Mouse (Mus musculus) gastrocnemius, postnatal 10 days (tissue): ENCODE data around the gene Cpn1. TPM values are rescaled to one million over a fixed set of nuclear protein-coding genes. Genes with fewer than 3 reads are reported as not detected.

Experiments used
- DNase-seq: peaks from one replicate; pipeline ENCODE4 v3.0.0; 2021; ENCODE audit warnings: mixed read lengths
- long read RNA-seq, 2 experiments: library from polyadenylated mRNA; stranded (forward); transcript quantifications; one replicate each; pipeline ENCODE4 v2.0.0; 2021
- total RNA-seq, 2 experiments: library from RNA; stranded (reverse); gene quantifications; 2 replicates each; pipeline ENCODE4 v1.2.3; 2021

Cpn1 gene
- not detected for total RNA-seq
- long read RNA-seq, experiment 1: 0 reads
- long read RNA-seq, experiment 2: 0 reads

DNA sequence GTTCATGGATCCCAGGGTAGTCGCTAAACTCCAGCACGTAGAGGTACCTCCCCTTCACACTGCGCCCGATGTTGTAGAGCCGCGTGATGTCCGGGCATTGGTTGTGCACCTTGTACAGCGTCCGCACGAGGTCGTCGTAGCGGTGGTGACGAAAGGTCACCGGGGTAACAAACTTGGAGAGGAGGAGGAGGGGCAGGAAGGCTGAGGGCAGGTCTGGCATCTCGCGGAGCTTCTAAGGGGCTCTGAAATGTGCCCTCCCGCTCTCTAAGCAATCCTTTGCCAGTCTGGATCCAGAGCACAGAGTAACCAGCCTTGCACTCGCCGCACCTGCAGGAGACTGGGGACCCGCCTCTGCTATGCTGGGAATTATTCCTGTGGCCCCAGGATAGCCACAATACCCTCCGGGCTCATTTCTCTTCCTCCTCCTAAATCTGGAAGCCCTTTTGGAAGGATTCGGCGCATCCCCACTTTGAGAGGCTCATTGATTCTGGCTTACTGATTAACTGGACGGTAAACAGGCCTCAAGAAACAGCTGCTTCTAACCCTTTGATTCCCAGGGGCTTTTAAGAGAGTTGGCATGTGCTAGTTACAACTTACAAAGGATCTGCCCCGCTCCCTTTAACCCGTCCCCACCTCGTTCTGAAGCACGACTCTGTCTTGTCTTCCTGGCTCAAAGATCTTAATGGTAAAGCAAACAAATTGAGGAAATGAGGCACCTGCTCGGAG is at the start of gene Cpn1:
TSS of gene Cpn1 (minus strand) at position 488 of the 726 bp plus-strand sequence.
- DNase-seq: no peak

DNA sequence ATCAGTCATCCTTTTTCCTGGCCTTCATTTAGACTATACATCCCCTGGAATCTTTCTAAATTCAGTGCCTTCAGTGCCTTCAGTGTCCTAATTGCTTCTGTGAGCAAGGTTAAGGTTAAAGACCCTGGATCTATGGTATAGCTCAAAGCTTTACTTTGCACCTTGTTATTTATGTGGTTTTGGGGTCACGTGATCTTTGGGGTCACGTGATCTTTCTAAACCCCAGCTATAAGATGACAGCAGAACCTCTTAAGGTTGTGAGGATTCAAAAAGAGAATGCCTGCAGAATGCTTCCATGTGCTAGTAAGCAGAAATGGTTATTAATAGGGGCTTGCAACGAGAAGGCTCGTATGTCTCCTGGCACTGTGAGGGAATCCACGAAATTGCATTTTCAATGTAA is 47.0 kb upstream of the Cpn1 start:
- DNase-seq: no peak

DNA sequence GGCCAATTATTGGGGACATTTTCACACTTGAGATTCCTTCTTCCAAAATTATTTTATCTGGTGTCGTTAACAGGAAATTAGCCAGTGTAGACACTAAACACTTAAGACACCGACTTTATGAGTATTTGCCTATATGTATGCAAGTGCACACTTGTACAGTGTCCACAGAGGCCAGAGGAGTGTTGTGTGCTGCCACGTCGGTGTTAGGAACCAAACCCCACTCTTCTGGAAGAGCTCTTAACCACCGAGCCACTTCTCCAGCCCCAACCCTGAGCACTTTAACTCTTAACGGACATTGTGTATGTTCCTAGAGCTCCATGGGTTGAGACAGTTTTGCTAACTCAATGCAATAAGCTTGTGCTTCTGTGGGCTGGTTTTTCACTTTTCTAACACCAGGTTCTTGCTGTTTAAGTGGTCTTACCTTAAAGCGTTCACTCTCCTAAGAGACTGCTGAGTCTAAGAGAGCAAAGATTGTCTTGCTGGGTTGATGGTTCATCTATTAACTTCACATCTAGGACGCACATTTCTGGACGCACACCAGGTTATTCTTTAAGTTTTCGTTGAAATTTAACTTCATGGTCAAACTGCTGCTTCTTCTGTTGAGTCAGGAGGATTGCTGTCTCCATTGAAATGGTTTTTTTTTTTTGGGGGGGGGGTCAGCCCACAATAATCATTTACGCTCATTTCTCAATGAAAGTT is 45.8 kb upstream of the Cpn1 start:
- DNase-seq: no peak

DNA sequence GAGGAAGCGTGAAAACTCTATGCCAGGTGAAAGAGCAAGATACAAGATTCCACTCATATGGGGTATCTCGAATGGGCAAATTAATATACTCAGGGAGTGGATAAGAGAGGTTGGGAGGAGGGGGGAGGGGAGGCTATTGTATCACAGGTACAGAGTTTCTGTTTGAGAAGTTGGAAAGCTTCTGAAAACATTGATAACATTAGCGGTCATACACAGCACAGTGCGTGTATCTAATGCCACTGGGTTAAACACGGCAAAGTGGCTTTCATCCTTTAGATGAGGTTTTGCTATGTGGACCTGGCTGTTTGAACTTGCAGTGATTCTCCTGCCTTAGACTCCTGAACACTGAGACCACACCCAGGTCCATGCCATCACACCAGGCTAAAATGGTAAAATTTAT is 43.7 kb upstream of the Cpn1 start:
- DNase-seq: no peak

DNA sequence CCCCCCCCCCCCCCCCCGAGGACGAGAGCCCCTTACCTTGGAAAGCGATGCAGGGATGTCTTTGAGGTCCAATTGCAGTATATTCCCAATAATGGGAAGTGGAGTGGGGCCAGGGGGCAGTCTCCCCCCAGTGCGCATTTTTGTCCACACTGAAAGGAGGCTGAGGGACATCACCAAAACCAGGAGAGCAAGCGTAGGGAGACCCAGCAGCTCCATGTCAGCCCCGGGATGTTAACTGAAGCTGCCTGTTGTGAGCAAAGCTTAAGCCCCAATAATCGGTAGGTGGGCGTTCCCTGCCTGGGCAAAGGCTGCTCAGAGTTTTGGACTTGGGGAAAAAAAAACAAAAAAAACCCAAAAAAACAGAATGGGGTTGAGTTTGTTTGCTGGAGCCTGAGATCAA is 42.6 kb upstream of the Cpn1 start, which contains the start of gene Cyp2c23:
TSS of gene Cyp2c23 (minus strand) at position 237 of the 400 bp plus-strand sequence.
- DNase-seq: no peak

GRCm38 (mm10) chr19:44026956-44027530 is 40.7 kb upstream of the Cpn1 start:
- no peak for DNase-seq

- DNase-seq: no peak
These were observed 38.7 kb upstream of the Cpn1 start for GRCm38 (mm10) chr19:44024921-44025585.

- no peak for DNase-seq
These were observed 36.7 kb upstream of the Cpn1 start for GRCm38 (mm10) chr19:44023066-44023465.

- peak; percentile 20 for DNase-seq
These were observed 35.1 kb upstream of the Cpn1 start for GRCm38 (mm10) chr19:44021502-44021901.

DNA sequence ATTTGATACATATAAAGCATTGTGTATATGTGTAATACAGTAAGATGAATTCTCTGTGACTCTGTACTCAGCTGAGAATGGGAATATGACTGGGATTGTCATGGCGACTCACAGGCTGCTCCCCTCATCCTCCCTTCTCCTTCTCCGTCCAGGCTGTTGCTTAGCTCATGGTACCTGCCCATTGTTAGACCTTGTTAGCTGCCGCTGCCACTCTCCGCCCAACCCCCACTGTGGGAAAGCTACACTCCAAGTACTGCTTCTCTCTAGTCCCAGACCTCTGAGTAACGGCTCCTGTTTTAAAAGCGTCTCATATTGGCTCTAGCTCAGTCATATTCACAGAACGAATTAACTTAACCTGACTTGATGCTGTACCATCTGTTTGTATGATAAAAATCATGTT is 33.4 kb upstream of the Cpn1 start:
- no peak for DNase-seq

DNA sequence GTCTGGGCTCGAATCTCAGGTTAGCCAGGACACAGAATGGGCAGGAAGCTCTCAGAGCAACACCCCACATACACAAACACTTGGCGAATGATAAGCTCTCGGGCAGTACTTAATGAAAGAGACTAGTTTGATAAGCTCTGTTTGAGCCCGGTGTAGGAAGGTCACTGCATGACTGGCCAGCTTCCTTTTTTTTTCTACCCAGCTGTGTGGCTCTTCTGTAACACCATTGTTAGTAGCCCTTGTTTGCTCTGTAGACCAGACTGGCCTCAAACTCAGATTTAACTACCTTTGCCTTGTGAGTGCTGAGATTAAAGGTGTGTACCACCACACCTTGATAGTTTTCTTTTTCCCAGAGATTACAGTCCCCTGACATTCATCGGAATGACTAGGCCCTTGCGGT is 27.5 kb upstream of the Cpn1 start:
- DNase-seq: no peak

- no peak for DNase-seq
These were observed 22.4 kb upstream of the Cpn1 start for GRCm38 (mm10) chr19:44008784-44009183.

GRCm38 (mm10) chr19:44007186-44007585 is 20.8 kb upstream of the Cpn1 start:
- no peak for DNase-seq

DNA sequence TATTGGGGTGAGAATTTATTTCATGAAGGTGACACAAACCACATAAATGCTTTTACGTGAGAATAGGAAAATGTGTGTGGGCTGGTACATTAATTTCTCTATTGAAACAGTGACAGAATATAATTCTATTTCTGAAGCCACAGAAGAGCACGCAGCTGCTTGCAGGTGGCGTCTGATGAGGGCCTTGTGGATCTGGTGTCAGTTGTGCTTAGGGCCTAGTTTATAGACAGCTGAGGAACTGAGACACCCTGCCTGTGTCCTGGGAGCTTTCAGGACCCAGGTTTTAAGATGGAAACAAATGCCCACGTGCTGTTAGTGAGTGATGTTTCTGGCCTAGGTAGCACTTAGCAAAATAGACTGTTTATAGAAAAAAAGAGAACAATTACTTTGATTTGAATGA is 18.7 kb upstream of the Cpn1 start:
- DNase-seq: no peak

DNA sequence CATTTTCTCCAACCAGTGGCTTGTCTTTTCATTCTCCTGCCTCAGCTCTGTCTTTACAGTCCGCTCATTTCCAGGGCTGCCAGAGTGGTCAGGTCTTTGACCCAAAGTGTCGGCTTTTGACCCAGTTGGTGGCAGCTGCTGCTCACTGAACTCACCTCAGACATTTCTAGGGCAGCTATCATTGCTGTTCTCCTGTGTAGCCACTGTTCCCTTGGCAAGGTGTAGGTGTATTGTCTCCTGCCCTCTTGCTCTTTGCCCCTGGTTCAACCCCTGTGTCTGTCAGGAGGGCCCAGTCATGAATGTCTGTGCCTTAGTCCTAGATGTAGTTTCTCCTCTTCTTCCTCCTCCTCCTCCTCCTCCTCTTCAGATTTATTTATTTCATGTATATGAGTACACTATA is 17.9 kb upstream of the Cpn1 start:
- no peak for DNase-seq

DNA sequence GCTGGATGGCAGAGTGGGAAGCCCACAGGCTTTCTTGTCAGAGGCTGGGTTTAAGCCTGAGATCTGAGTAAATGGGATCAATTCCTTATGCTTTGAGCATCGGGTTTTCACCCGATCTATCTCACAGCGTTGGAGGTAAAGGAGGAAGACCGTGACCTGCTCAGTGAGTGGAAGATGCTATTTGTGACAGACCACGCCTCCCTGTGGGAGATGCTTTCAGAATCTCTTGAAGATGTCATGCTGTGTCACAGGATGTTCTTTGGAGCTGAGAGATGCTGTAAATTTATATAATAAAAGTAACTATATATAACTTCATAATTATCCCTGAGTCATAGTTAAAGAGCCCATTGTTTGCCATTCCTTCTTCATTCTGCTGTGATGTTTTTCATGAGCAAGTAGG is 14.4 kb upstream of the Cpn1 start:
- DNase-seq: no peak

DNA sequence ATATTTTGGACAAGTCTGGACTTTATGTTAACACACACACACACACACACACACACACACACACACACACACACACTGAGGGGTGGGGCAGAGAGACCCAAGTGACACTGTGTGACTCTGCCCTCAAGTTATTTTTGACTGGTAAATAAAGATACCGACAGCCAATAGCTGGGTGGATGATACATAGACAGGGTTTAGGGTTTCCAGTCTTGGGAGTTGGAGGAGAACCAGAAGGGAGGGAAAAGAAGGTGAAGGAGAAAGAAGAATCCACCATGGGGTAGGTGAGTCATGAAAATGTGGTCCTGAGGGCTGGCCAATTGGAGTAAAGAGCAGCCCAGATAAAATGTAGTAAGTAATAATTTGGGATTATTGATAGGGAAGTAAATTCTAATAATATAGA is 13.7 kb upstream of the Cpn1 start:
- no peak for DNase-seq

- no peak for DNase-seq
These were observed 12.6 kb upstream of the Cpn1 start for GRCm38 (mm10) chr19:43998802-43999527.

DNA sequence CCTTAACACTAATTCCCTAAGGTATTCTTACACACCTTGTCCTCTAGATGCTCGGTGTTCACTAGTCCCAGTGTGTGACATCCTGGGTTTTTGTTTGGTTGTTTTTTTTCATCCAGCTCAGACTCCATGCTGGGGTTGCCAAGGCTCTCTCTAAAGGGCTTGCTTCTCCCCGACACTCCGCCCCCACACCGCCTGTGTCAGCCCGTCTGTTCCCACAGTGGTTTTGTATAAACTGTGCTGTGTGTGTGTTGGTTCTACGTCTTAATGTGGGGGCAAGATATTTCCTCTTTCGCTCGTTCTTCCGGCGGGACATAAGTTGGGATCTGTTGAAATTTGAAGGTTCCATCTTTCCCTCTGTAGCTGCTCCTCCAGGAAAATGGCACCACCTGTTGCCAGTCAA is 11.7 kb upstream of the Cpn1 start:
- no peak for DNase-seq

DNA sequence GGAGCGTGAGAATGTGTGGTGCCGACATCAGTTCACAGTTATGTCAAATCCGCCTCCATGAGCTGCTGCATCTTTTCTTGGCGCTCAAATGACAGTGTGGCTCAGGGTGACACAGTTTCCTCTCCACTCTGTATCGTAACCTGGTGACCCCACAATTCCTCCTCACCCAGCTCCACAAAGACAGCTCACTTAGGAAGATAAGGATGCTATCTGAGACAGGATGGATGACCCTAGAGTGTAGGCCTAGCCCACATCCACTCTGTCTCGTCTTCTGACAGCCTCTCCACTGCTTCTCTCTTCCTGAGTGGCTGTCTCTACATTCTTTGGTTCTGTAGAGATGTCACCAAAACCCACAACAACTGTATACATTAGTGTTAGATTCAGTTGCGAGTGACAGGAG is 9.1 kb upstream of the Cpn1 start:
- DNase-seq: no peak

- no peak for DNase-seq
These were observed 6.1 kb upstream of the Cpn1 start for GRCm38 (mm10) chr19:43992464-43992863.

- DNase-seq: no peak
These were observed 4.0 kb upstream of the Cpn1 start for GRCm38 (mm10) chr19:43990362-43990761.
